Mouse (Mus musculus): ENCODE data around the gene Notch1. TPM values are rescaled to one million over a fixed set of nuclear protein-coding genes. Genes with fewer than 3 reads are reported as not detected.

Gene Notch1
- polyA plus RNA-seq (2012; rRNA removed): 1.7 and 1.8 TPM in 2 replicates
- polyA plus RNA-seq (2014; fragmentation: Nextera tagmentation; extraction: Ambion mirVana): 2.1 and 2.3 TPM in 2 replicates

GRCm38 (mm10) chr2:26516275-26516674 is at the start of gene Notch1:
Gene Notch1, minus strand, starts transcription at chr2:26516663.
- ATAC-seq (ENCODE audit: insufficient read depth) (no peak), DNase-seq (ENCODE audit: low read depth in 3 of 3, low spot score in 3 of 3) (no peak)
- Histone ChIP-seq H3K36me3 (replicated peaks; ENCODE audit: control insufficient read depth, insufficient read depth, low read depth) (no peaks in the 10 kb centered on the region), H3K27ac (no peak within 1 kb of the TSS), H3K9me3 (ENCODE audit: control insufficient read depth, low read length) (no peaks in the 10 kb centered on the region), H3K4me1 (replicated peaks; ENCODE audit: control insufficient read depth in 2 of 2, insufficient read depth in 2 of 2, low read length in 1 of 2) (peaks cover 0 to 5% of the 10 kb centered on the region in 2 experiments; a peak in 1 of 4 replicates), H3K4me2 (ENCODE audit: low read depth) (no peak within 1 kb of the TSS), H3K9ac (replicated peaks) (no peak within 1 kb of the TSS), H3K27me3 (ENCODE audit: control insufficient read depth, insufficient read depth, low read length) (no peaks in the 10 kb centered on the region), H3K4me3 (ENCODE audit: insufficient read depth in 1 of 2, low read depth in 2 of 2, low read length in 2 of 2) (no peak within 1 kb of the TSS)
- TF ChIP-seq EP300 (IDR thresholded peaks at IDR 0.05; ENCODE audit: low read depth): no peak
- no peak for TF ChIP-seq CTCF (IDR thresholded peaks at IDR 0.05; ENCODE audit: low read depth)
- WGBS (ENCODE audit: insufficient replicate concordance): 32% methylated on average over 12 of the region's 12 CpGs

- TF ChIP-seq EP300 (IDR thresholded peaks at IDR 0.05; ENCODE audit: low read depth): no peak
- TF ChIP-seq CTCF (IDR thresholded peaks at IDR 0.05; ENCODE audit: low read depth): peak; percentile 82
- Histone ChIP-seq H3K27me3 (ENCODE audit: control insufficient read depth, insufficient read depth, low read length) (no peaks in the 10 kb centered on the region), H3K9me3 (ENCODE audit: control insufficient read depth, low read length) (no peaks in the 10 kb centered on the region), H3K4me1 (replicated peaks; ENCODE audit: control insufficient read depth in 2 of 2, insufficient read depth in 2 of 2, low read length in 1 of 2) (peaks cover 0 to 10% of the 10 kb centered on the region in 2 experiments; a peak in 2 of 4 replicates), H3K4me3 (ENCODE audit: insufficient read depth in 1 of 2, low read depth in 2 of 2, low read length in 2 of 2) (no peak overlapping the region), H3K27ac (no peak overlapping the region), H3K9ac (replicated peaks) (no peak overlapping the region), H3K4me2 (ENCODE audit: low read depth) (no peak overlapping the region), H3K36me3 (replicated peaks; ENCODE audit: control insufficient read depth, insufficient read depth, low read depth) (no peaks in the 10 kb centered on the region)
- ATAC-seq (ENCODE audit: insufficient read depth) (peak; percentile 55; the same call in 1 of the 2 replicates), DNase-seq (ENCODE audit: low read depth in 3 of 3, low spot score in 3 of 3) (no peak)
- 9% methylated on average over 4 of the region's 4 CpGs for WGBS (ENCODE audit: insufficient replicate concordance)
Measured at GRCm38 (mm10) chr2:26566221-26566620, 49.8 kb upstream of the Notch1 start.

- Histone ChIP-seq H3K4me1 (replicated peaks; ENCODE audit: control insufficient read depth in 2 of 2, insufficient read depth in 2 of 2, low read length in 1 of 2) (peaks cover 0 to 11% of the 10 kb centered on the region in 2 experiments; a peak in 2 of 4 replicates), H3K36me3 (replicated peaks; ENCODE audit: control insufficient read depth, insufficient read depth, low read depth) (no peaks in the 10 kb centered on the region), H3K27ac (no peak overlapping the region), H3K4me3 (ENCODE audit: insufficient read depth in 1 of 2, low read depth in 2 of 2, low read length in 2 of 2) (no peak overlapping the region), H3K27me3 (ENCODE audit: control insufficient read depth, insufficient read depth, low read length) (no peaks in the 10 kb centered on the region), H3K9me3 (ENCODE audit: control insufficient read depth, low read length) (no peaks in the 10 kb centered on the region), H3K4me2 (ENCODE audit: low read depth) (no peak overlapping the region), H3K9ac (replicated peaks) (no peak overlapping the region)
- no peak for DNase-seq (ENCODE audit: low read depth in 3 of 3, low spot score in 3 of 3)
- TF ChIP-seq EP300 (IDR thresholded peaks at IDR 0.05; ENCODE audit: low read depth) (no peak), CTCF (IDR thresholded peaks at IDR 0.05; ENCODE audit: low read depth) (peak; percentile 84)
- WGBS (ENCODE audit: insufficient replicate concordance): 31% methylated on average over 6 of the region's 6 CpGs
- ATAC-seq (ENCODE audit: insufficient read depth): peak; percentile 45; the same call in 1 of the 2 replicates
Measured at GRCm38 (mm10) chr2:26561351-26562016, 45.0 kb upstream of the Notch1 start.

DNA sequence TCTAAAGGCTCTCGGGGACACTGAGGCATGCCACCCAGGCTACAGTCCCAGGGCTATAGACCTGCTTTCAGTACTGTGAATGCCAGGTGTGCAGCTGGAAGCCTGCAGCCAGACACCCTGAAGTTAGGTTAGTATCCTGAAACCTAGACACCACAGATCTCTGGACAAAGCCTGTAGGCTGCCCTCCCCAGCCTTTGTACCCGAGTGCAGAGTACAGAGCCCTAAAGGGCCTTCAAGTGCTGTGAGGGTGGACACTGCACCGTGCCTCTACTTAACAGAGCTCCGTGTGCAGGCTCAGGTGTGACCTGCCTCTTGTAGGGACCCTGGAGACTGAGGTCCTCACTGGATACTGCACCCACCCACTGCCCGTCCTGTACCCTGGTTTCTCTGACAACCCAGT is 44.0 kb upstream of the Notch1 start:
- no peak for DNase-seq (ENCODE audit: low read depth in 3 of 3, low spot score in 3 of 3)
- ATAC-seq (ENCODE audit: insufficient read depth): no peak
- no peaks in the 10 kb centered on the region for H3K36me3 ChIP-seq (replicated peaks; ENCODE audit: control insufficient read depth, insufficient read depth, low read depth)
- H3K4me3 ChIP-seq (ENCODE audit: insufficient read depth in 1 of 2, low read depth in 2 of 2, low read length in 2 of 2): no peak overlapping the region
- TF ChIP-seq CTCF (IDR thresholded peaks at IDR 0.05; ENCODE audit: low read depth): no peak
- no peak for TF ChIP-seq EP300 (IDR thresholded peaks at IDR 0.05; ENCODE audit: low read depth)
- H3K4me1 ChIP-seq (replicated peaks; ENCODE audit: control insufficient read depth in 2 of 2, insufficient read depth in 2 of 2, low read length in 1 of 2): peaks cover 0 to 18% of the 10 kb centered on the region in 2 experiments; a peak in 2 of 4 replicates
- no peak overlapping the region for H3K9ac ChIP-seq (replicated peaks)
- 60% methylated on average over 5 of the region's 5 CpGs for WGBS (ENCODE audit: insufficient replicate concordance)
- H3K27me3 ChIP-seq (ENCODE audit: control insufficient read depth, insufficient read depth, low read length): no peaks in the 10 kb centered on the region
- H3K9me3 ChIP-seq (ENCODE audit: control insufficient read depth, low read length): no peaks in the 10 kb centered on the region
- H3K4me2 ChIP-seq (ENCODE audit: low read depth): no peak overlapping the region
- no peak overlapping the region for H3K27ac ChIP-seq

DNA sequence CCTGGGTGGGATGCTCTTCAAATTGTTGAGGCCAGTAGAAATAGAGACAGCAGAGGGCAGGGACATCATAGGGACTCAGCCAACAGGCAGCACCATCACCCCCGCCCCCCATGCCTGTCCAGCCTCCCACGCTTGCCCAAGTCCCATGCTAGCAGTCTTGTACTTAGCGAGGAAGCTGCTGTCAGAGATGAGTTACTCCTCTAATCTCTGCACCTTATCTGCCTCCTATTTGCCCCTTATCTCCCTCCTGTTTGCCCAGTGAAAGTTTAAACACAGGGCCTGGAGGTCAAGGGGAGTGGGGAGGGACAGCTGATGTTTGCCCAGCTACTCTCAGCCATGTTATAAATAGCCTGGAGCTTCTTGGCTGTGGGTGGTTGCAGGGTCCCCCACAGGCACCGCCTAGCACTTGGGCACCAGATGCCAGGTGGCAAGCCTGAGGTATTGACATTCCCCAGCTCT is 40.1 kb upstream of the Notch1 start:
- no peak overlapping the region for H3K9ac ChIP-seq (replicated peaks)
- H3K27ac ChIP-seq: no peak overlapping the region
- H3K4me1 ChIP-seq (replicated peaks; ENCODE audit: control insufficient read depth in 2 of 2, insufficient read depth in 2 of 2, low read length in 1 of 2): peaks cover 0 to 22% of the 10 kb centered on the region in 2 experiments; a peak in 2 of 4 replicates
- no peaks in the 10 kb centered on the region for H3K36me3 ChIP-seq (replicated peaks; ENCODE audit: control insufficient read depth, insufficient read depth, low read depth)
- H3K4me3 ChIP-seq (ENCODE audit: insufficient read depth in 1 of 2, low read depth in 2 of 2, low read length in 2 of 2): no peak overlapping the region
- no peak for TF ChIP-seq EP300 (IDR thresholded peaks at IDR 0.05; ENCODE audit: low read depth)
- TF ChIP-seq CTCF (IDR thresholded peaks at IDR 0.05; ENCODE audit: low read depth): no peak
- no peak overlapping the region for H3K4me2 ChIP-seq (ENCODE audit: low read depth)
- ATAC-seq (ENCODE audit: insufficient read depth) (peak; percentile 33; the same call in 1 of the 2 replicates), DNase-seq (ENCODE audit: low read depth in 3 of 3, low spot score in 3 of 3) (no peak)
- no peaks in the 10 kb centered on the region for H3K27me3 ChIP-seq (ENCODE audit: control insufficient read depth, insufficient read depth, low read length)
- no peaks in the 10 kb centered on the region for H3K9me3 ChIP-seq (ENCODE audit: control insufficient read depth, low read length)
- WGBS (ENCODE audit: insufficient replicate concordance): 42% methylated on average over 4 of the region's 4 CpGs

Measured in liver, embryonic 14.5 days (tissue).